In genomic region chr6:119502031-119502430, GRCm38 (mm10) we compare ENCODE assay signal across 9 mouse cellular contexts. TPM values are rescaled to one million over a fixed set of nuclear protein-coding genes. Genes with fewer than 3 reads are reported as not detected.
DNase-seq lines count a peak whose midpoint lies in the region; ATAC-seq lines count a peak whose summit lies in the region.
"Had no signal": no experiment of that assay in that cellular context is flagged by ENCODE, and none has a peak within 500 bp of the region (broad histone marks: within the 10 kb centered on the region; RNA-seq: fewer than 3 reads in every experiment).

No protein-coding gene starts in this region.

- no peak overlapping the region for H3K9ac ChIP-seq in midbrain, embryonic 15.5 days
- H3K9ac ChIP-seq: neural tube, embryonic 13.5 days had no signal

- H3K4me2 ChIP-seq in midbrain, embryonic 15.5 days = no peak overlapping the region
- H3K4me2 ChIP-seq: neural tube, embryonic 13.5 days had no signal

- 0 out of 2 replicates have a peak, but pooled peaks cover 2% of the 10 kb centered on the region for H3K36me3 ChIP-seq in midbrain, embryonic 10.5 days
- H3K36me3 ChIP-seq in midbrain, embryonic 15.5 days (replicated peaks) = no peaks in the 10 kb centered on the region
- H3K36me3 ChIP-seq: neural tube, embryonic 13.5 days had no signal

- H3K27ac ChIP-seq in midbrain, embryonic 10.5 days (replicated peaks) = 0 out of 2 replicates have a peak overlapping the region, but pooled peaks have one; percentile 9
- no peak overlapping the region for H3K27ac ChIP-seq in midbrain, embryonic 15.5 days
- H3K27ac ChIP-seq: kidney, postnatal 0 days; neural tube, embryonic 13.5 days had no signal

- H3K4me3 ChIP-seq in midbrain, embryonic 10.5 days = no peak overlapping the region
- no peak overlapping the region for H3K4me3 ChIP-seq in midbrain, embryonic 15.5 days
- H3K4me3 ChIP-seq: neural tube, embryonic 13.5 days had no signal

- DNase-seq in midbrain, embryonic 10.5 days (ENCODE audit: low spot score) = no peak
- DNase-seq in thymus, postnatal 36 days = peak; percentile 63 to 72
- no peak for DNase-seq in testis, postnatal 14 days (ENCODE audit: low spot score)
- DNase-seq in right cerebral cortex, postnatal 14 days = no peak

- no peak for ATAC-seq in midbrain, embryonic 15.5 days (replicated peaks)
- peak; percentile 61 for ATAC-seq in activated CD4-positive, CD25-positive, alpha-beta regulatory T cell, adult 4 months
- peak; percentile 73 for ATAC-seq in megakaryocyte progenitor cell, adult 5-6 weeks (replicated peaks; ENCODE audit: poor library complexity)

- 58% methylated on average over 9 of the region's 9 CpGs for WGBS in midbrain, embryonic 10.5 days
- WGBS in midbrain, embryonic 15.5 days = 46% methylated on average over 9 of the region's 9 CpGs

- peaks cover 4% of the 10 kb centered on the region; the same call in 1 of the 2 replicates for H3K27me3 ChIP-seq in midbrain, embryonic 10.5 days (ENCODE audit: low read depth, poor library complexity, severe bottlenecking)
- H3K27me3 ChIP-seq in midbrain, embryonic 15.5 days (replicated peaks) = no peaks in the 10 kb centered on the region
- H3K27me3 ChIP-seq: neural tube, embryonic 13.5 days had no signal

- peaks cover 48% of the 10 kb centered on the region for H3K4me1 ChIP-seq in midbrain, embryonic 10.5 days
- no peaks in the 10 kb centered on the region for H3K4me1 ChIP-seq in midbrain, embryonic 15.5 days

- no peaks in the 10 kb centered on the region for H3K9me3 ChIP-seq in midbrain, embryonic 10.5 days (replicated peaks)
- no peaks in the 10 kb centered on the region for H3K9me3 ChIP-seq in midbrain, embryonic 15.5 days
- H3K9me3 ChIP-seq: neural tube, embryonic 13.5 days had no signal

RNA-seq across cellular contexts. Expression of gene Fbxl14, which starts 22.6 kb away (rescaled TPM):
- polyA plus RNA-seq in midbrain, embryonic 10.5 days (2016; fragmentation: Nextera tagmentation; extraction: Ambion mirVana) = 2.9 and 3.4 TPM in 2 replicates
- polyA plus RNA-seq in midbrain, embryonic 15.5 days (2015; fragmentation: Nextera tagmentation; extraction: Ambion mirVana) = 2.4 and 2.5 TPM in 2 replicates
- polyA plus RNA-seq in activated CD4-positive, CD25-positive, alpha-beta regulatory T cell, adult 4 months (2017; shearing (Covaris generic)) = 10 to 100 TPM; 13.2 to 15.8 TPM
- 45.5 and 47.0 TPM in 2 replicates for total RNA-seq in megakaryocyte progenitor cell, adult 5-6 weeks (2015)
- 43.8 and 47.6 TPM in 2 replicates for total RNA-seq in megakaryocyte progenitor cell, adult 5-6 weeks (2017)

RNA-seq across cellular contexts. Expression of gene Wnt5b, which starts 42.1 kb away (rescaled TPM):
- polyA plus RNA-seq in midbrain, embryonic 10.5 days (2016; fragmentation: Nextera tagmentation; extraction: Ambion mirVana) = 15.3 and 19.0 TPM in 2 replicates
- 2.3 TPM in 2 replicates for polyA plus RNA-seq in midbrain, embryonic 15.5 days (2015; fragmentation: Nextera tagmentation; extraction: Ambion mirVana)
- polyA plus RNA-seq in activated CD4-positive, CD25-positive, alpha-beta regulatory T cell, adult 4 months (2017; shearing (Covaris generic)) = not detected
- 0.29 TPM in 1 of 2 replicates, not detected in the other for total RNA-seq in megakaryocyte progenitor cell, adult 5-6 weeks (2015)
- not detected in 2 replicates for total RNA-seq in megakaryocyte progenitor cell, adult 5-6 weeks (2017)

Comparison
In these comparisons a context has a peak if more than half of its experiments do, and no peak if none do; other contexts are left out.
1. DNase-seq: peak in thymus, postnatal 36 days (2 of 2); none in midbrain, embryonic 10.5 days (single experiment), testis, postnatal 14 days (single experiment) and right cerebral cortex, postnatal 14 days (single experiment).